Mouse (Mus musculus) MEL (cell line): ENCODE data around the gene Ppil6.

Experiments
- CTCF ChIP-seq, 3 experiments: IDR thresholded peaks in 2 of 3; conservative IDR thresholded peaks in 1 of 3; 2 replicates each; pipeline ENCODE4 v1.5.1; 2011 to 2012; ENCODE audit warnings: low read length in 3 of 3, low read depth in 2 of 3, mild to moderate bottlenecking in 2 of 3, improper control_type of control experiment in 1 of 3, inconsistent platforms in 1 of 3, mixed read lengths in 1 of 3, moderate library complexity in 1 of 3; ENCODE audit not compliant: control insufficient read depth in 1 of 3, insufficient read depth in 1 of 3, poor library complexity in 1 of 3, severe bottlenecking in 1 of 3
- MAZ ChIP-seq: IDR thresholded peaks from 2 replicates; pipeline ENCODE4 v1.6.1; 2012; ENCODE audit warnings: low read depth, mild to moderate bottlenecking, inconsistent platforms, low read length, improper control_type of control experiment
- POLR2A ChIP-seq, 2 experiments: IDR thresholded peaks; 2 replicates each; pipeline ENCODE4 v1.6.1; 2011 to 2012; ENCODE audit warnings: low read length in 2 of 2, mild to moderate bottlenecking in 2 of 2, control low read depth in 1 of 2, improper control_type of control experiment in 1 of 2, low read depth in 1 of 2, moderate library complexity in 1 of 2; ENCODE audit not compliant: control insufficient read depth in 1 of 2, insufficient read depth in 1 of 2, poor library complexity in 1 of 2
- ZNF384 ChIP-seq: IDR thresholded peaks from 2 replicates; pipeline ENCODE4 v1.6.1; 2012; ENCODE audit warnings: low read depth, mild to moderate bottlenecking, inconsistent platforms, low read length, improper control_type of control experiment

DNA sequence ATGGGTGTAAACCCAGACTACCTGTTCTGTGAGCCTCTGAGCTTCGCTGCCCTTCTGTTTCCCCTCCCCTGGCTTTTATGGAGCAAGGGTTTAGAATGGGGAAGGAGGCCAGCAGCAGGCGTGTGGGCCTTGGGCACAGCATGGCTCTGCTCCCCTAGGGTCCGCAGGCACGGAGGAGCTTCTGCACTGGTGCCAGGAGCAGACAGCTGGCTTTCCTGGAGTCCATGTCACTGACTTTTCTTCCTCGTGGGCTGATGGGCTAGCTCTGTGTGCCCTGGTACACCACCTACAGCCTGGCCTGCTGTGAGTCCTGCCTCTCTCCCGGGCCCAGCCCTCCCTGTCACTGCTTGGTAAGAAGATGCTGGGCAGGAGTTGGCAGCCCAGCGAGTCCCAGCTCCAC is 7.8 kb upstream of the Ppil6 start:
- no peak for TF ChIP-seq MAZ
- TF ChIP-seq POLR2A (IDR thresholded peaks at IDR 0.05; ENCODE audit: control insufficient read depth in 1 of 2, insufficient read depth in 1 of 2, low read depth in 1 of 2, low read length in 2 of 2, poor library complexity in 1 of 2): no peak
- no peak for TF ChIP-seq ZNF384
- TF ChIP-seq CTCF (IDR thresholded peaks at IDR 0.05 in 2 of 3, conservative IDR thresholded peaks at IDR 0.05 in 1 of 3; ENCODE audit: control insufficient read depth in 1 of 3, insufficient read depth in 1 of 3, low read depth in 2 of 3, low read length in 3 of 3, poor library complexity in 1 of 3, severe bottlenecking in 1 of 3): no peak
